Mouse (Mus musculus) megakaryocyte, embryonic 14.5 days (primary cell): ENCODE measurements around the gene Slc4a4.

Experiments used
- FLI1 ChIP-seq: IDR thresholded peaks from 2 replicates; pipeline ENCODE4 v1.6.1; 2012; ENCODE audit warnings: low read length, inconsistent platforms, mixed read lengths
- GATA1 ChIP-seq: IDR thresholded peaks from 3 replicates; pipeline ENCODE4 v1.6.1; 2012; ENCODE audit warnings: mixed read lengths, low read length, inconsistent platforms, borderline replicate concordance

DNA sequence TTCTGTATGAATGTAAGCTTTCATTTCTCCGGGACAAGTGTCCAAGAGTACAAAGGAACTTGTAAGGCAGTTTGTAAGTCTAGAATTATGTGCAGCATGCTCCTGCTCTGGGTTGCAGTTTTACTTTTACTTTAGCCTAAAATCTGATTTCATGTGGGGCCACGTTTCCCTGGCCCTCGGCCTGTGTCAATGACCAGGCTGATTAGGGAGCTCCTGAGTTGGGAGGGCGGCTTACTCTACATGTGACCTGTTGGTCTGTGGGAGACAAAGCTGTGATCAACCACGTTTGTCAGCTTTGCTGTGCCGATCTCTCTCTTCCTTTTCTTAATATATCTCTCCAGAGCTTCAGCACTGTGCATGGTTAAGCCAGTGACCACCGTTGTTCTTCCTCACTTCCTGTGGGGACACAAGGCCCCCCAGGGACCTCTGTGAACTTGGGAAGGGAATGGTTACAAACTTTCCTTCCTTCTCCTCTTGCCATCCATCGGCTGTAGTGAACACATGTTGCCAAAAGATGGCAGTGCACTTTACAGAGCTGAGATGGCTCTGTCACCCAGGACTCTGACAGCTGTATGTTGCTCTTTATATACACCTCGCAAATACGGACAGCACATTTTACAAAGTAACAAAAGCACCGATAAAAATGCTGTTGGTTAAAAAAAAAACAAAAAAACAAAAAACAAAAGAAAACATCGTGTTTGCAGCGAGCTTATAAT, 41.7 kb downstream of the Slc4a4 start:
- TF ChIP-seq GATA1 (no peak), FLI1 (no peak)
